Mouse (Mus musculus) stomach, embryonic 16.5 days (tissue): ENCODE measurements at regions not wholly inside any gene's neighbourhood (a gene's known extent, or its start where the extent isn't known, plus 50 kb on each side); places are given as distances from the start of the nearest gene placed in this dataset.

Experiments
- ATAC-seq: fragments of 200-750 bp; cut with Nextera tagmentation; 2 replicates; pipeline ENCODE4 v1.8.0; 2017; ENCODE audit warnings: moderate number of reproducible peaks, moderate TSS enrichment; ENCODE audit not compliant: insufficient read depth, low FRiP score
- H3K27ac ChIP-seq: fragments of 300-500 bp; sonication (generic); 2 replicates; pipeline ENCODE4 v1.5.1; 2014; ENCODE audit warnings: low read length
- H3K27me3 ChIP-seq: fragments of 300-500 bp; sonication (generic); 2 replicates; pipeline ENCODE4 v1.6.1; 2014; ENCODE audit warnings: low read length, control low read depth, mixed read lengths; ENCODE audit not compliant: control insufficient read depth, insufficient read depth
- H3K36me3 ChIP-seq: fragments of 300-500 bp; sonication (generic); 2 replicates; pipeline ENCODE4 v1.6.1; 2014; ENCODE audit warnings: low read length; ENCODE audit not compliant: control insufficient read depth, insufficient read depth
- H3K4me1 ChIP-seq: fragments of 300-500 bp; sonication (generic); 2 replicates; pipeline ENCODE4 v1.6.1; 2014; ENCODE audit warnings: low read length, control low read depth, mixed read lengths; ENCODE audit not compliant: control insufficient read depth, insufficient read depth
- H3K4me2 ChIP-seq: fragments of 300-500 bp; sonication (generic); 2 replicates; pipeline ENCODE4 v1.6.1; 2014; ENCODE audit warnings: low read depth, low read length, mixed read lengths
- H3K4me3 ChIP-seq: fragments of 300-500 bp; sonication (generic); replicated peaks from 2 replicates; pipeline ENCODE4 v1.5.1; 2014; ENCODE audit warnings: mild to moderate bottlenecking, low read length
- H3K9ac ChIP-seq: fragments of 300-500 bp; sonication (generic); 2 replicates; pipeline ENCODE4 v1.6.1; 2014; ENCODE audit warnings: low read length
- H3K9me3 ChIP-seq: fragments of 300-500 bp; sonication (generic); replicated peaks from 2 replicates; pipeline ENCODE4 v1.6.1; 2016; ENCODE audit warnings: low read length, control low read depth; ENCODE audit not compliant: control insufficient read depth
- WGBS: fragments of 180-500 bp; shearing (Covaris S2); extraction: QIAGEN DNeasy Blood & Tissue Kit; methylation state at CpG from one replicate; pipeline ENCODE4 v1.1.7; 2014; 5-methylcytosine and 5-hydroxymethylcytosine counted together

DNA sequence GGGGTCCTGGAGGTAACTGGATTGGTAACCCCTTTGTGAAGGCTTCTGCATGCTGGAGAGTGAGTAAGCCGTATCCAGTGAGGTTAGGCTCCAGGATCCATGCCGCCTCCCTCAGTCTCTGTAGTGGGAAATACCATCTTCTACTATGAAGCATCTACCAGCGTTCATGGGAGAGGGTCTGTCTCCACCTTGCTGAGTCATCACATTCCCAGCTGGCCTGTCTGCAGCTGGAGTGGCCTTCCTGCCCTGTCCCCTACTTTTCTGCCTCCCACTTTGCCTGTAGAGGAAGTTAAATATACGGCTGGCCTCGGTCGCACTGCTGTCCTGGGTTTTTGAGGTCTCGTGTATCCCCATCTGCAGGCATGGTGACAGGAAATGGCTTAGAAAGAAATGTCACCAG lies 78.0 kb upstream of the Sec14l1 start:
- Histone ChIP-seq H3K4me1 (no peaks in the 10 kb centered on the region), H3K9me3 (no peaks in the 10 kb centered on the region), H3K36me3 (no peaks in the 10 kb centered on the region), H3K27me3 (no peaks in the 10 kb centered on the region), H3K9ac (no peak overlapping the region), H3K4me2 (no peak overlapping the region), H3K27ac (no peak overlapping the region), H3K4me3 (no peak overlapping the region)
- WGBS: 58% methylated on average over 7 of the region's 7 CpGs
- ATAC-seq: no peak

DNA sequence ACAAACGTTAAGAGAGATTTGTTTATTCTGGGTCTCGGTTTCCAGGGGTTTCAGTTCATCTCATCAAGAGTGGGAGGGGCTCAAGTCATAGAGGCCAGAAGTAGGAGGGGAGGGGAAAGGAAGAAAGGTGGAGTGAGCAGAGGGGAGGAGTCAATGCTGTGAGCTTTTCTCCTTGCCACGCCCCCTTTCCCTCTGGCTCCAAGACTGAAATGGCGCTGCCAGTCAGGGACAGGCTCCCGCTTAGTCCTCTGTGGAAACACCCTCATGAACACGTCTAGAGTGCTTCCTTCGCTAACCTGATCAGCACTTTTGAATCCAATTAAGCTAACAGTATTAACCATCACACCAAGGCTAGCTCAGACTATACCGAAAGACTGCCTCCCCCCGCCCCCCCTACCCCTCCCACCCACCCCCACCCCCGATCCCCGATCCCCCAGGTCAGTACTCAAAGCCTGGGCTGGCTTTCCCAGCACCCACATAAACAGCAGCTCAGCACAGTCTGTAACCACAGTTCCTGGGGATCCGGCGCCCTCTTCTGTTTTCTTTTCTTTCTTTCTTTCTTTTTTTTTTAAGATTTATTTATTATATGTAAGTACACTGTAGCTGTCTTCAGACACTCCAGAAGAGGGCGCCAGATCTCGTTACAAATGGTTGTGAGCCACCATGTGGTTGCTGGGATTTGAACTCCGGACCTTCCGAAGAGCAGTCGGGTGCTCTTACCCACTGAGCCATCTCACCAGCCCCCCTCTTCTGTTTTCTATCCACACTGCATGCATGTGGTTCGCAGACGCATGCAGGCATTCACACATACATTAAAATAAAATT lies 76.5 kb upstream of the Sec14l1 start:
- ATAC-seq: peak; percentile 35; the same call in 1 of the 2 replicates
- no peak overlapping the region for H3K4me3 ChIP-seq
- H3K9ac ChIP-seq: no peak overlapping the region
- peak overlapping the region; percentile 36 for H3K4me2 ChIP-seq
- H3K4me1 ChIP-seq: 0 out of 2 replicates have a peak, but pooled peaks cover 3% of the 10 kb centered on the region
- WGBS: 36% methylated on average over 20 of the region's 20 CpGs
- H3K9me3 ChIP-seq: no peaks in the 10 kb centered on the region
- H3K27me3 ChIP-seq: no peaks in the 10 kb centered on the region
- no peak overlapping the region for H3K27ac ChIP-seq
- H3K36me3 ChIP-seq: no peaks in the 10 kb centered on the region

DNA sequence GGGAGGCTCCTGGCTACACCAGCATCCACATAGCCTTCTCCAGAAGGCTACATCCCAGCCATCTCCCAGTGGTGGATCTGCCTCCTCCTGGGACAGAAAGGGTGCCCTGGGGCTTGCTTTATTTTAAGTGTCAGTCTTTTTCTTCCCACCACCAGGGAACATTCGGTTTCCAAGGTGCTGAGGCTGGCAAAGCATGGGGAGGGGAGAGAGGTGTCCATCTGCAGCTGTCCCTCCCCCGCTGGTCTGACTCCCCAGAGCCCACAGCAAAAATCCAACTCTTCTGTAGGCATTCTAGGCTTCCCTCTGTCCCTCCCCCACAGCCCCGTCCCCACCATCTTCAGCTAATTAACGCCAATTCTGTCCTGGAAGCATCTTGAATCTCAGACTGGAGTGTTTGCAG lies 74.1 kb upstream of the Sec14l1 start:
- Histone ChIP-seq H3K4me2 (no peak overlapping the region), H3K27me3 (no peaks in the 10 kb centered on the region), H3K36me3 (no peaks in the 10 kb centered on the region), H3K27ac (no peak overlapping the region), H3K4me3 (no peak overlapping the region), H3K9me3 (no peaks in the 10 kb centered on the region), H3K4me1 (0 out of 2 replicates have a peak, but pooled peaks cover 3% of the 10 kb centered on the region), H3K9ac (no peak overlapping the region)
- WGBS: 23% methylated on average over 4 of the region's 4 CpGs
- no peak for ATAC-seq

DNA sequence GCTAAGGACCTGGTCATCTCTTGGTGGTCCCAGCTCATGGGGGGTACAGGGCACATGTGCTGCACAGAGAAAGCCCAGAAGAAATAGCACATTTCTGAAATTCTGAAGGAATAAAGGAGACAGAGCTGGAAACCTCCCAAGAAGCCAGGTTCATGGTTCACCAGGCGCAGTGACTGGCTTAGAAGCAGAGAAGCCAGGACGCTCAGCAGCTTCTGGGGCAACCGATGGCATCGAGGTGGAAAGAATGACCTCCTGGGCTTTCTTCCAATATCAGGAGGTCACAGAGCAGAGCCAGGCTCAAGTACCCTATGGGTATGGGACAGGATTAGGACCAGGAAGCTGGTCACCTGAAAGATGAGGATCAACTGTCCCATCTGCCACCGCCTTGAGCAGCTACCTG lies 72.6 kb upstream of the Sec14l1 start:
- ATAC-seq: no peak
- WGBS: 84% methylated on average over 5 of the region's 5 CpGs

DNA sequence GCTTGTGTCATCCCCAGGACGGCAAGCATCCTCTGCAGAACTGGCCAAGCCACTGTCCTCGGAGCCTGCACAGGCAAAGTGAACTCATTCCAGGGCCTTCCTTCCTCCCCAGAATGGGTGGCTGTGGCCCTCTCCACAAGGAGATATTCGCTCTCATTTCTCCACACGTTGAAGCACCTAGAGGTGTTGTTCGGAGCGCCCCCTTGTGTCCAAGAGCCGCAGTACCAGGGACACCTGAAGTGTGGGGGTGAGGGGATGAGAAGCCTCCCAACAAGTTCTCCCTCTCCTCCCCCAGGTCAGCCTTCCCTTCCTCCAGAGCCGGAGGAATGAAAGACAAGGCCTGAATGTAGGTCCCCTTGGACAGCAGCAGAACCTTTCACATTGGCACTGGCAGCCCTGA lies 71.4 kb upstream of the Sec14l1 start:
- Histone ChIP-seq H3K4me3 (no peak overlapping the region), H3K27ac (no peak overlapping the region), H3K9ac (no peak overlapping the region), H3K27me3 (no peaks in the 10 kb centered on the region), H3K4me2 (no peak overlapping the region), H3K4me1 (peaks cover 12% of the 10 kb centered on the region; the same call in 1 of the 2 replicates), H3K9me3 (0 out of 2 replicates have a peak, but pooled peaks cover 2% of the 10 kb centered on the region), H3K36me3 (no peaks in the 10 kb centered on the region)
- 6% methylated on average over 8 of the region's 8 CpGs for WGBS
- ATAC-seq: no peak

More for the DNA sequence above, 72.6 kb upstream of the Sec14l1 start:
- Histone ChIP-seq H3K27me3 (no peaks in the 10 kb centered on the region), H3K4me3 (no peak overlapping the region), H3K9me3 (no peaks in the 10 kb centered on the region), H3K4me2 (no peak overlapping the region), H3K27ac (no peak overlapping the region), H3K4me1 (peaks cover 7% of the 10 kb centered on the region; the same call in 1 of the 2 replicates), H3K36me3 (no peaks in the 10 kb centered on the region), H3K9ac (no peak overlapping the region)

DNA sequence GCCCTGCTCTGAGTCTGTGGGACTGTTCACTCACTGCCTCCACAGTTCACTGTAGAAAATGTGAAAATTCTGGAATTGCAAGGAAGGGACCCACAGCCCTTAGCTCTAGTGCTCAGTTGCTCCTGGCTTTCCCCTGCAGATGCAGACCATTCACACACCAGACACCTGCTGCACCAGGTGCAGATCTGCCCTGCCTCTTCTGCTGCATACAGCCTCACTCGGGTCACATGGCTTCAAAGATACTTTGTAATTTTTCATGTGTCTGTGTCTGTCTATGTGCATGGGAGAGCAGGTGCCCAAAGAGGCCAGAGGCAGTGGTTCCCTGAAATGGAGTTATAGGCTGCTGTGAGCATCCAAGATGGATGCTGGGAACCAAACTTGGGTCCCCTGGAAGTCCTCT lies 70.2 kb upstream of the Sec14l1 start:
- H3K9ac ChIP-seq: no peak overlapping the region
- 0 out of 2 replicates have a peak, but pooled peaks cover 6% of the 10 kb centered on the region for H3K9me3 ChIP-seq
- no peak for ATAC-seq
- H3K4me2 ChIP-seq: no peak overlapping the region
- no peak overlapping the region for H3K27ac ChIP-seq
- peaks cover 12% of the 10 kb centered on the region; the same call in 1 of the 2 replicates for H3K4me1 ChIP-seq
- H3K36me3 ChIP-seq: no peaks in the 10 kb centered on the region
- no peaks in the 10 kb centered on the region for H3K27me3 ChIP-seq
- no peak overlapping the region for H3K4me3 ChIP-seq
- 63% methylated on average over 1 of the region's 1 CpGs for WGBS

DNA sequence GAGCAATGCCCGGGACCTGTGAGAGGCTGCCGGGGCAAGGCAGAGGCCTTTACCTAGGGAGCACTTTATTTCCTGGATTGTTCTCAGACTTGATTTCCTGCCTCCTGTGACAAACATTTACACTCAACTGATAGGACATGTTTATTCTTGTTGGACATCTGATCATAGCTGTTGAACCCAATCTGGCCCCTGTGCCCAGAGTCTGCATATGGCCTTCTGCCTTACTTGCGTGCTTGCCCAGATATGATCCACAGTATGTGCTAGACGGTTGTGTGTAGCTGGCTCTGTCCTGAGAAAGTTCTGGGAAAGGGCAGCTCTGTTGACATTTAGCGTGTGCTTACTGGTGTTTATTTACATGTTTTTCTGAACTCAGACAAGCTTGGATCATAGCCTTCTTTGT lies 68.3 kb upstream of the Sec14l1 start:
- no peaks in the 10 kb centered on the region for H3K27me3 ChIP-seq
- ATAC-seq: no peak
- WGBS: 65% methylated on average over 5 of the region's 5 CpGs
- H3K4me1 ChIP-seq: peaks cover 12% of the 10 kb centered on the region; the same call in 1 of the 2 replicates
- 0 out of 2 replicates have a peak, but pooled peaks cover 6% of the 10 kb centered on the region for H3K9me3 ChIP-seq
- no peaks in the 10 kb centered on the region for H3K36me3 ChIP-seq
- H3K4me3 ChIP-seq: no peak overlapping the region
- no peak overlapping the region for H3K4me2 ChIP-seq
- 0 out of 2 replicates have a peak overlapping the region, but pooled peaks have one; percentile 8 for H3K27ac ChIP-seq
- no peak overlapping the region for H3K9ac ChIP-seq

DNA sequence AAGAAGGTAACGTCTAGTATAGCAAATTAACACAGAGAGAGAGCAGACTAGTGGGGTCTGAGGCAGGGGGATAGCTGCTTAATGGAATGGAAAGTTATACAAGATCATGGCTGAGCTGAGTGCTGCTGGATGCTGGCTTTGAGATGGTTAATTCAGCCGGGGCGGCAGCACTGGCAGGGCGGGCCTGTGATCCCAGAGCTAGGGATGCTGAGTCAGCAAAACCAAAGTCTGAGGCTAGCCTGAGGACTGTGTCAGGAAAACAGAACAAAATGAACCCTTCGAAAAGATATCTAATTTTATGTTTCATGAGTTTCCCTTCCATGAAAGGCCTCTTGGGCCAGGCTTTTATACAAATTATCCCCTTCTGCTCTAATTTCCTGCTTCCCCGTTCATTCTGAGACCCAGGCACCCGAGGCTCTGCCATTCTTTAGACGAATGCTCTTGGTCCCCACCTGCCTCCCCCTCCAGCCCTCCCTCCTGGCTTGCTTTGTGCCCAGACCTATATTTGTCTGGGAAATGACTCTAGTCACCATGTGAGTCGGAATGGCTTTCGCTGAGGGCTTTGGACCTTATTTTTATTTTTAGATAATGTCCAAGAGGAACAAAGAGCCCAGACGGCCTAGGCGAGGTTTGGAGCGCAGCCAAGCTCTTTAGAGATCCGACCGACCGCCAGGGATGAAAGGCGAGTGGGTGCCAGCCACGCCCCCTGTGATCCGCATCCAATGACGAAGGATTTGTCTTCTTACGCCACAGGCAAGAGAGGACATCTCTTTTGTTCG lies 67.6 kb upstream of the Sec14l1 start:
- no peaks in the 10 kb centered on the region for H3K27me3 ChIP-seq
- H3K4me3 ChIP-seq: no peak overlapping the region
- 0 out of 2 replicates have a peak, but pooled peaks have one; percentile 38 for ATAC-seq
- no peak overlapping the region; the same call in 1 of the 2 replicates for H3K27ac ChIP-seq
- H3K9me3 ChIP-seq: 0 out of 2 replicates have a peak, but pooled peaks cover 6% of the 10 kb centered on the region
- H3K9ac ChIP-seq: no peak overlapping the region
- peak overlapping the region; percentile 18 for H3K4me2 ChIP-seq
- H3K36me3 ChIP-seq: no peaks in the 10 kb centered on the region
- peaks cover 12% of the 10 kb centered on the region; the same call in 1 of the 2 replicates for H3K4me1 ChIP-seq
- 20% methylated on average over 22 of the region's 22 CpGs for WGBS

DNA sequence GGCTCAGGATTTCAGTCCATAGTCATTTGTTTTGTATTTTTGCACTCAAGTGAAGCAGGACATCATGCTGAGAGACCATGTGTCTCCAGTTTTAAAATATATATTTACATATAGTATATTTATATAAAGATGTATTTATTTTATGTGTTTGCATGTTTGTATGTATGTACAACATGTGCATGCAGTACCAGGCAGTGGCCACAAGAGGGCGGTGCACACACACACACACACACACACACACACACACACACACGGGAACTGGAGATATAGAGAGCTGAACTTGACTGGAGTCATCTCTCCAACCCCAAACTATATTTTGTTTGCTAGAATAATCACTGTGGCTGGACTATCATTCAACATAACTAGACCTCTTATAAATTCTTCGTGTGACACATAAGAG lies 66.1 kb upstream of the Sec14l1 start:
- H3K27ac ChIP-seq: no peak overlapping the region
- no peak overlapping the region for H3K4me3 ChIP-seq
- 0 out of 2 replicates have a peak, but pooled peaks cover 6% of the 10 kb centered on the region for H3K9me3 ChIP-seq
- H3K4me1 ChIP-seq: peaks cover 9% of the 10 kb centered on the region; the same call in 1 of the 2 replicates
- no peak overlapping the region for H3K4me2 ChIP-seq
- WGBS: 72% methylated on average over 3 of the region's 3 CpGs
- no peaks in the 10 kb centered on the region for H3K27me3 ChIP-seq
- H3K9ac ChIP-seq: no peak overlapping the region
- no peak for ATAC-seq
- no peaks in the 10 kb centered on the region for H3K36me3 ChIP-seq
